Mouse (Mus musculus) embryonic facial prominence, embryonic 13.5 days (tissue): ENCODE results near the gene Col9a3. TPM values are rescaled to one million over a fixed set of nuclear protein-coding genes. Genes with fewer than 3 reads are reported as not detected.

ENCODE experiments used
- polyA plus RNA-seq: library from polyadenylated mRNA; unstranded; fragments of >200 nt; fragmentation: Nextera tagmentation; extraction: Ambion mirVana; gene quantifications from 2 replicates; pipeline ENCODE4 v1.2.1, GENCODE M21; 2015

Col9a3 gene
- polyA plus RNA-seq, 1 experiment from 2014 or later = 204 TPM

Other genes with a start within 250 kb of the Col9a3 start
- gene Slco4a1, start 141.5 kb upstream of the Col9a3 start, polyA plus RNA-seq = 1.1 TPM in 2 replicates
- 0.36 and 0.45 TPM in 2 replicates for gene Ntsr1, start 97.8 kb upstream of the Col9a3 start, polyA plus RNA-seq
- 36.8 and 37.5 TPM in 2 replicates for gene Mrgbp, start 16.5 kb upstream of the Col9a3 start, polyA plus RNA-seq
- gene Ogfr, start 8.5 kb upstream of the Col9a3 start, polyA plus RNA-seq = 71.5 and 77.2 TPM in 2 replicates
- gene Tcfl5, start 44.9 kb downstream of the Col9a3 start, polyA plus RNA-seq = 0.28 and 0.65 TPM in 2 replicates
- gene Dido1, start 112.2 kb downstream of the Col9a3 start, polyA plus RNA-seq = 36.3 and 36.5 TPM in 2 replicates
- 62.8 and 66.5 TPM in 2 replicates for gene Gid8, start 112.3 kb downstream of the Col9a3 start, polyA plus RNA-seq
- 0.70 and 1.4 TPM in 2 replicates for gene Slc17a9, start 127.5 kb downstream of the Col9a3 start, polyA plus RNA-seq
- 0.17 TPM in 1 of 2 replicates, not detected in the other for gene Bhlhe23, start 179.1 kb downstream of the Col9a3 start, polyA plus RNA-seq